Mouse (Mus musculus) lung, embryonic 14.5 days (tissue): Measurements from ENCODE around the gene Dcaf6. TPM values are rescaled to one million over a fixed set of nuclear protein-coding genes. Genes with fewer than 3 reads are reported as not detected.

ENCODE experiments used
- ATAC-seq: fragments of 200-750 bp; cut with Nextera tagmentation; 2 replicates; pipeline ENCODE4 v1.8.0; 2017; ENCODE audit warnings: mild to moderate bottlenecking, moderate TSS enrichment, moderate library complexity; ENCODE audit not compliant: insufficient read depth
- DNase-seq: peaks from one replicate; pipeline ENCODE4 v3.0.0-alpha.2; 2015
- H3K27ac ChIP-seq: fragments of 300-500 bp; sonication (generic); 2 replicates; pipeline ENCODE4 v1.5.1; 2014; ENCODE audit warnings: low read depth, mild to moderate bottlenecking, moderate library complexity
- H3K27me3 ChIP-seq: fragments of 300-500 bp; sonication (generic); 2 replicates; pipeline ENCODE4 v1.6.1; 2014; ENCODE audit warnings: low read length, control low read depth; ENCODE audit not compliant: insufficient read depth
- H3K36me3 ChIP-seq: fragments of 300-500 bp; sonication (generic); 2 replicates; pipeline ENCODE4 v1.6.1; 2014; ENCODE audit warnings: control low read depth; ENCODE audit not compliant: insufficient read depth
- H3K4me1 ChIP-seq: fragments of 300-500 bp; sonication (generic); 2 replicates; pipeline ENCODE4 v1.6.1; 2014; ENCODE audit warnings: antibody characterized with exemption, control low read depth; ENCODE audit not compliant: insufficient read depth
- H3K4me2 ChIP-seq: fragments of 300-500 bp; sonication (generic); 2 replicates; pipeline ENCODE4 v1.6.1; 2014; ENCODE audit warnings: mild to moderate bottlenecking
- H3K4me3 ChIP-seq: fragments of 300-500 bp; sonication (generic); 2 replicates; pipeline ENCODE4 v1.5.1; 2014; ENCODE audit warnings: low read depth, low read length
- H3K9ac ChIP-seq: fragments of 300-500 bp; sonication (generic); 2 replicates; pipeline ENCODE4 v1.6.1; 2014
- H3K9me3 ChIP-seq: fragments of 300-500 bp; sonication (generic); 2 replicates; pipeline ENCODE4 v1.6.1; 2016; ENCODE audit warnings: low read depth, low read length, control low read depth
- CTCF ChIP-seq: IDR thresholded peaks from 2 replicates; pipeline ENCODE4 v1.5.1; 2016; ENCODE audit warnings: antibody characterized with exemption, low read depth
- WGBS: fragments of 180-500 bp; shearing (Covaris S2); extraction: QIAGEN DNeasy Blood & Tissue Kit; methylation state at CpG from one replicate; pipeline ENCODE4 v1.1.7; 2014; 5-methylcytosine and 5-hydroxymethylcytosine counted together
- polyA plus RNA-seq: library from polyadenylated mRNA; unstranded; fragments of >200 nt; fragmentation: Nextera tagmentation; extraction: Ambion mirVana; gene quantifications from 2 replicates; pipeline ENCODE4 v1.2.1, GENCODE M21; 2014

The Dcaf6 gene
- polyA plus RNA-seq, 1 experiment from 2014 or later, result 12.7 TPM

DNA sequence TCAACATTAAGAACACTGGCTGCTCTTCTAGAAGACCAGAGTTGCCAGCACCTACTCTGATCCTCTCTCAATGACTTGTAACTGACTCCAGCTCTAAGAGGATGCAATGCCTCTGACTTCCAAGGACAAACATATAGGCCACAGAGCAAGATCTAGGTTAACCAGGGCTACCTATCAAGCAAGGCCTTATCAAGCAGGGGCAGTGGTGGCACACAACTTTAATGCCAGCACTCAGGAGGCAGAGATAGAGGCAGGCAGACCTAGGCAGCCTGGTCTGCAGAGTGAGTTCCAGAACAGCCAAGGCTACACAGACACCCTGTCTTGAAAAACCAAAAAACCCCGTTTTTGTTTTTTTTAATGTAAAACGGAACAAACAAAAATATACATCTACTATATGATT is 34.0 kb downstream of the Dcaf6 start:
- no peak for DNase-seq
- no peak for TF ChIP-seq CTCF
- no peak for ATAC-seq
- Histone ChIP-seq H3K27me3 (no peaks in the 10 kb centered on the region), H3K9me3 (no peaks in the 10 kb centered on the region), H3K27ac (no peak overlapping the region), H3K36me3 (no peaks in the 10 kb centered on the region), H3K4me2 (no peak overlapping the region), H3K9ac (no peak overlapping the region), H3K4me3 (no peak overlapping the region), H3K4me1 (no peaks in the 10 kb centered on the region)
- WGBS, result 85% methylated on average over 2 of the region's 2 CpGs

DNA sequence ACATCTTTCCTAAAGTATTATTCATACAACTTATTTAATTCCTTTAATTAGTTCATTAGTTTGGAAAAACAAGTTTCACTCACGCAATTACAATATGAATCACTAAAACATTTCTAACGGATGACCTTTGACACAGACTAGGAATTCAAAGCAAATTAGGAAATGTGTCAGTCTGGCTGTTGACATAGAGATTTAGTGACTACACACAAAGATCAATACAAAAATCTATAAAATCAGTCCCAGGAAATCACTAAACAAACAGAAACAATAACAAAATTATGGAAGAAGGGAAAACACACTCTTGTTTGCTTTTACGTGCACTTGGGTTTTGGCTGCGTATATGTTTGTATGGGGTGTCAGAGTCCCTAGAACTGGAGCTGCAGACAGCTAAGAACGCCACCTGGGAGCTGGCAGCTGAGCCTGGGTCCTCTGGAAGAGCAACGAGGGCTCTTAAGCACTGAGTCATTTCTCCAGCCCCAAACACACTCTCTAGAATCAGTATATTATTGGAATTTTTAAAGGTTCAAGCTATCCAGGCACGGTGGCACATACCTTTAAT is 38.8 kb downstream of the Dcaf6 start:
- Histone ChIP-seq H3K9ac (no peak overlapping the region), H3K9me3 (no peaks in the 10 kb centered on the region), H3K4me3 (no peak overlapping the region), H3K27me3 (no peaks in the 10 kb centered on the region), H3K27ac (no peak overlapping the region), H3K36me3 (no peaks in the 10 kb centered on the region), H3K4me1 (no peaks in the 10 kb centered on the region), H3K4me2 (no peak overlapping the region)
- DNase-seq (no peak), ATAC-seq (no peak)
- 74% methylated on average over 7 of the region's 7 CpGs for WGBS
- TF ChIP-seq CTCF, result no peak

DNA sequence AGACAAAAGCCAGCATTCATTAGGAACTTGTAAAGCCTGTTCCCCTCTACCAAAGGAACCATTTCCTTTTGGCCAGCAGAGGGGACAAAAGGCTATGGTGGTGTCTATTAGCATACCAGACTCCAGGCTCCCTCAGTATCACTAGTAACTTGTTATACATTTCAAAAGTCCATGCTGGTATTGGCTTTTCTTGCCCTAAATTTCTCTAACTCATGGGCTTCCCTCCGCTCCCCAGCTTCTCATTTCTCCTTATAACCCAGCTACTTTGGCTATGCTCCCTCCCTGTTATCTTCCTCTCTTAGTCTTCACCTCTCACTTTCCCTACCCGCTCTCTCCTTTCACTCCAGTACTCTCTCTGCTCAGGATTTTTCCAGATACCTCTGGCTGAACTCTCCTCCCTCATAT is 63.9 kb downstream of the Dcaf6 start:
- WGBS, result 87% methylated on average over 2 of the region's 2 CpGs
- H3K4me1 ChIP-seq, result no peaks in the 10 kb centered on the region
- H3K9me3 ChIP-seq, result no peaks in the 10 kb centered on the region
- no peak for TF ChIP-seq CTCF
- no peak overlapping the region for H3K4me3 ChIP-seq
- DNase-seq (no peak), ATAC-seq (no peak)
- no peaks in the 10 kb centered on the region for H3K27me3 ChIP-seq
- peak overlapping the region; percentile 4; the same call in 1 of the 2 replicates for H3K27ac ChIP-seq
- H3K9ac ChIP-seq, result no peak overlapping the region
- H3K36me3 ChIP-seq, result 0 out of 2 replicates have a peak, but pooled peaks cover 8% of the 10 kb centered on the region
- H3K4me2 ChIP-seq, result no peak overlapping the region

DNA sequence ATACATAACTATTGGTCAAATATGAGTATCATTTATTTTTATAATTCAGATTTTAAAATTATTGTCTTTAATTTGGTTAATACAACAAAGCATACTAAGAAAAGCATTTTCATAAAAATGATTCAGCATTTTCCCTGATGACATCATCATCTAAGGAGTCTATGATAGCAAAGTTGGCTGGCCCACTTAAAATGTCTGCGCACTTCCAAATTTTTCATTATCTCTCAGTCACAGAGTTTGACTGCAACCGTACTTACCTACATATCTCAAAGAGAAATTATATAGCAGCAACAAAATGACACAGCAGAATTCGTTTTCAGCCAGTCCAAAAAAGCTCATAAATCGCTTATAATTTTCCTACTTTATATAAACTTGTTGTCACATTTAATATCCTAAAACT is 64.3 kb downstream of the Dcaf6 start:
- ATAC-seq (no peak; the same call in 1 of the 2 replicates), DNase-seq (no peak)
- no peaks in the 10 kb centered on the region for H3K27me3 ChIP-seq
- no peak overlapping the region for H3K4me2 ChIP-seq
- H3K27ac ChIP-seq, result no peak overlapping the region; the same call in 1 of the 2 replicates
- no peak overlapping the region for H3K9ac ChIP-seq
- H3K9me3 ChIP-seq, result no peaks in the 10 kb centered on the region
- no peaks in the 10 kb centered on the region for H3K4me1 ChIP-seq
- WGBS, result 88% methylated on average over 4 of the region's 4 CpGs
- H3K36me3 ChIP-seq, result 0 out of 2 replicates have a peak, but pooled peaks cover 8% of the 10 kb centered on the region
- no peak overlapping the region for H3K4me3 ChIP-seq
- TF ChIP-seq CTCF, result no peak

DNA sequence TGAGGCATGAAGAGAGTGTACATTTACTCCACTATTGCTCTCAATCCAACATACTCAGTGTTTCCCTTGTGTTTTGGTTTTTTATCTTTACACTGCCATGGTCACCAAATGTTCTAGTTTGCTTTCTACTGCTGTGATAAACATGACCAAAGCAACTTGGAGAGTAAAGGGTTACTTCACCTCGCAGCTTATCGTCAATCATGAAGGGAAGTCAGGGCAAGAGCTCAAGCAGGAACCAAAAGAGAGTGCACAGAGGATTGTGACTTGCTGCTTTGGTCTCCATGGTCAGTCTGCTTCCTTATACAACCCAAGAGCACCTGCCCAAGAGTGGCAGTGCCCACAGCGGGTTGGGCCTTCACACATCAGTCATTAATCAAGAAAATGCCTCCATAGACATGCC is 65.4 kb downstream of the Dcaf6 start:
- Histone ChIP-seq H3K9me3 (no peaks in the 10 kb centered on the region), H3K9ac (no peak overlapping the region), H3K4me1 (no peaks in the 10 kb centered on the region), H3K27ac (no peak overlapping the region), H3K27me3 (no peaks in the 10 kb centered on the region), H3K4me3 (no peak overlapping the region), H3K4me2 (no peak overlapping the region), H3K36me3 (0 out of 2 replicates have a peak, but pooled peaks cover 8% of the 10 kb centered on the region)
- WGBS, result 46% methylated on average over 3 of the region's 3 CpGs
- DNase-seq (no peak), ATAC-seq (no peak)
- TF ChIP-seq CTCF, result no peak

DNA sequence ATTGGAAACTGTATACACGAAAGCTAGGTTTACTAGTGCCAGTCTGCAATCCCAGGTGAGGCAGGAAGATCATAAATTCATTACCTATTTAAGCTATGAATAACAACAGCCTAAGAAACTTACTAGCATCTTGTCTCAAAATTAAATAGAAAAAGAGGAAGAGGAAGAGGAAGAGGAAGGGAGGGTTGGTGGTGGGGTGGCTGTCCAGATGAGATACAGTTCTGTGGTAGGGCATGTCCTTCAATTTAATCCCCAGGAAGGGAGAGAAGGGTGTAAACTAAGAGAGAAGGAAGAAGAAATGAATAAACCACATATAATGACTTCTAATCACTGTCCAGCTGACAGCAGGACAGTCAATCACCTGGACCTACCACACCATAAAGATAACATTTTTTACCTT is 67.2 kb downstream of the Dcaf6 start:
- no peak for ATAC-seq

DNA sequence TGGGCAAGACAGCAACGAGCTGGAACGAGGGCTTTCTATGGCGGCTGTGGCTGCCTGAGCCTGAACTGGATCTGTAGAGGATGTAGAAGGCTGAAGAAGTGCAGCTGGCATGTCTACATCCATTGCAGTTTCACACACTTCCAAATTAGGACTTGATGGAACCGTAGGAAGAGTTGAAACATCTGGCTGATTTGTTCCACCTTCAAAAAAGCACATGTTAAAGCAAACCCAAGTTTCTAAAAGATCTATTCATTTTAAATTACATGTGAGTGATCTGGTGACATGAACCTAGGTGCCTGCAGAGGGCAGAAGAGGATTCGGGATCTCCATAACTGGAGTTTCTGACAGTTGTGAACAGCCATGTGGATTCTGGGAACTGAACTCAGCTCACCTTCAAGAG is 71.6 kb downstream of the Dcaf6 start:
- H3K4me3 ChIP-seq, result no peak overlapping the region
- WGBS, result 31% methylated on average over 5 of the region's 5 CpGs
- peaks cover 3% of the 10 kb centered on the region; the same call in 1 of the 2 replicates for H3K4me1 ChIP-seq
- DNase-seq (peak; percentile 77), ATAC-seq (peak; percentile 84)
- no peaks in the 10 kb centered on the region for H3K27me3 ChIP-seq
- H3K9ac ChIP-seq, result no peak overlapping the region
- H3K4me2 ChIP-seq, result no peak overlapping the region
- peak; percentile 48 for TF ChIP-seq CTCF
- H3K36me3 ChIP-seq, result no peaks in the 10 kb centered on the region
- no peak overlapping the region; the same call in 1 of the 2 replicates for H3K27ac ChIP-seq
- H3K9me3 ChIP-seq, result no peaks in the 10 kb centered on the region

More for the DNA sequence above, 67.2 kb downstream of the Dcaf6 start:
- no peaks in the 10 kb centered on the region for H3K9me3 ChIP-seq
- no peak overlapping the region for H3K9ac ChIP-seq
- 79% methylated on average over 1 of the region's 1 CpGs for WGBS
- H3K4me1 ChIP-seq, result no peaks in the 10 kb centered on the region
- no peaks in the 10 kb centered on the region for H3K36me3 ChIP-seq
- TF ChIP-seq CTCF, result no peak
- H3K27ac ChIP-seq, result no peak overlapping the region
- H3K27me3 ChIP-seq, result no peaks in the 10 kb centered on the region
- no peak for DNase-seq
- H3K4me2 ChIP-seq, result no peak overlapping the region
- no peak overlapping the region for H3K4me3 ChIP-seq
